Mouse (Mus musculus): ENCODE measurements around the gene Olfr796. TPM values are rescaled to one million over a fixed set of nuclear protein-coding genes. Genes with fewer than 3 reads are reported as not detected.

The Olfr796 gene
- total and polyA plus RNA-seq, 3 experiments, result not detected

- no peak within 1 kb of the TSS for H3K9ac ChIP-seq (ENCODE audit: insufficient read depth, low read depth)
- H3K9me3 ChIP-seq (replicated peaks; ENCODE audit: low read length), result no peaks in the 10 kb centered on the region
- dilution Hi-C loops (cut with MboI; ENCODE audit: extremely low pct_ligation_motif_present, extremely low pct_unique_long_range_greater_than_20kb, low sequenced_read_pairs), result no loop called here
- no peaks in the 10 kb centered on the region for H3K79me2 ChIP-seq (replicated peaks; ENCODE audit: control insufficient read depth, extremely low read depth, insufficient read depth, poor library complexity, severe bottlenecking)
- no peaks in the 10 kb centered on the region for H3K36me3 ChIP-seq (replicated peaks in 1 of 2; ENCODE audit: control insufficient read depth in 1 of 2, insufficient read depth in 1 of 2, low read length in 1 of 2)
- H3K27ac ChIP-seq (ENCODE audit: insufficient read depth, low read depth), result no peak within 1 kb of the TSS
- no peaks in the 10 kb centered on the region for H3K27me3 ChIP-seq (replicated peaks)
- no peaks in the 10 kb centered on the region for H3K4me1 ChIP-seq (ENCODE audit: control insufficient read depth in 1 of 2, insufficient read depth in 2 of 2)
- H3K4me3 ChIP-seq (replicated peaks in 1 of 3; ENCODE audit: low read depth in 2 of 3, low read length in 2 of 3, poor library complexity in 1 of 3), result no peak within 1 kb of the TSS
- DNase-seq (ENCODE audit: extremely low read depth), result no peak
- in situ Hi-C loops (cut with MboI; ENCODE audit: low pct_ligation_motif_present, low pct_unique_long_range_greater_than_20kb, low sequenced_read_pairs), result no loop called here
- TF ChIP-seq ZKSCAN1 (IDR thresholded peaks at IDR 0.05; ENCODE audit: borderline replicate concordance, low read depth, low read length) (no peak), USF2 (conservative IDR thresholded peaks at IDR 0.05; ENCODE audit: low read depth, low read length) (no peak), ZNF384 (IDR thresholded peaks at IDR 0.05; ENCODE audit: low read depth, low read length) (no peak), PAX5 (IDR thresholded peaks at IDR 0.05; ENCODE audit: low read length) (no peak), ELF1 (IDR thresholded peaks at IDR 0.05; ENCODE audit: low read depth, low read length) (no peak), MAX (IDR thresholded peaks at IDR 0.05; ENCODE audit: low read length) (no peak), HCFC1 (IDR thresholded peaks at IDR 0.05; ENCODE audit: low read depth, low read length) (no peak), RAD21 (IDR thresholded peaks at IDR 0.05; ENCODE audit: low read depth, low read length) (no peak), CHD2 (IDR thresholded peaks at IDR 0.05; ENCODE audit: low read length) (no peak), CTCF (conservative IDR thresholded peaks at IDR 0.05 in 1 of 2, IDR thresholded peaks at IDR 0.05 in 1 of 2; ENCODE audit: low read depth in 2 of 2, low read length in 2 of 2) (no peak), USF1 (IDR thresholded peaks at IDR 0.05; ENCODE audit: low read depth, low read length) (no peak)
- no peak within 1 kb of the TSS for H3K4me2 ChIP-seq (ENCODE audit: insufficient read depth, low read depth, poor library complexity, severe bottlenecking)
Observed at GRCm38 (mm10) chr10:129637184-129637583, 24.8 kb upstream of the Olfr796 start, which contains the start of gene Olfr799. TSS of gene Olfr799 (plus strand) at chr10:129637484.

- no peak within 1 kb of the TSS for H3K4me2 ChIP-seq (ENCODE audit: insufficient read depth, low read depth, poor library complexity, severe bottlenecking)
- no peak within 1 kb of the TSS for H3K27ac ChIP-seq (ENCODE audit: insufficient read depth, low read depth)
- H3K4me3 ChIP-seq (replicated peaks in 1 of 3; ENCODE audit: low read depth in 2 of 3, low read length in 2 of 3, poor library complexity in 1 of 3), result no peak within 1 kb of the TSS
- in situ Hi-C loops (cut with MboI; ENCODE audit: low pct_ligation_motif_present, low pct_unique_long_range_greater_than_20kb, low sequenced_read_pairs), result no loop called here
- DNase-seq (ENCODE audit: extremely low read depth), result no peak
- no peaks in the 10 kb centered on the region for H3K79me2 ChIP-seq (replicated peaks; ENCODE audit: control insufficient read depth, extremely low read depth, insufficient read depth, poor library complexity, severe bottlenecking)
- H3K27me3 ChIP-seq (replicated peaks), result no peaks in the 10 kb centered on the region
- TF ChIP-seq MAX (IDR thresholded peaks at IDR 0.05; ENCODE audit: low read length) (no peak), IRF4 (IDR thresholded peaks at IDR 0.05; ENCODE audit: low read depth, low read length) (no peak)
- no peaks in the 10 kb centered on the region for H3K9me3 ChIP-seq (replicated peaks; ENCODE audit: low read length)
- dilution Hi-C loops (cut with MboI; ENCODE audit: extremely low pct_ligation_motif_present, extremely low pct_unique_long_range_greater_than_20kb, low sequenced_read_pairs), result no loop called here
- no peaks in the 10 kb centered on the region for H3K36me3 ChIP-seq (replicated peaks in 1 of 2; ENCODE audit: control insufficient read depth in 1 of 2, insufficient read depth in 1 of 2, low read length in 1 of 2)
- H3K4me1 ChIP-seq (ENCODE audit: control insufficient read depth in 1 of 2, insufficient read depth in 2 of 2), result no peaks in the 10 kb centered on the region
- no peak within 1 kb of the TSS for H3K9ac ChIP-seq (ENCODE audit: insufficient read depth, low read depth)
Observed at GRCm38 (mm10) chr10:129627834-129628233, 15.5 kb upstream of the Olfr796 start, which contains the start of gene Olfr798. TSS of gene Olfr798 (minus strand) at chr10:129627934.

GRCm38 (mm10) chr10:129623251-129623650 lies 10.9 kb upstream of the Olfr796 start:
- Histone ChIP-seq H3K4me2 (ENCODE audit: insufficient read depth, low read depth, poor library complexity, severe bottlenecking) (no peak overlapping the region), H3K36me3 (replicated peaks in 1 of 2; ENCODE audit: control insufficient read depth in 1 of 2, insufficient read depth in 1 of 2, low read length in 1 of 2) (no peaks in the 10 kb centered on the region), H3K79me2 (replicated peaks; ENCODE audit: control insufficient read depth, extremely low read depth, insufficient read depth, poor library complexity, severe bottlenecking) (no peaks in the 10 kb centered on the region), H3K27ac (ENCODE audit: insufficient read depth, low read depth) (no peak overlapping the region), H3K9ac (ENCODE audit: insufficient read depth, low read depth) (no peak overlapping the region), H3K4me1 (ENCODE audit: control insufficient read depth in 1 of 2, insufficient read depth in 2 of 2) (no peaks in the 10 kb centered on the region), H3K4me3 (replicated peaks in 1 of 3; ENCODE audit: low read depth in 2 of 3, low read length in 2 of 3, poor library complexity in 1 of 3) (no peak overlapping the region), H3K27me3 (replicated peaks) (no peaks in the 10 kb centered on the region), H3K9me3 (replicated peaks; ENCODE audit: low read length) (no peaks in the 10 kb centered on the region)
- TF ChIP-seq CTCF (conservative IDR thresholded peaks at IDR 0.05 in 1 of 2, IDR thresholded peaks at IDR 0.05 in 1 of 2; ENCODE audit: low read depth in 2 of 2, low read length in 2 of 2), result no peak
- no peak for TF ChIP-seq HCFC1 (IDR thresholded peaks at IDR 0.05; ENCODE audit: low read depth, low read length)
- no peak for TF ChIP-seq POLR2AphosphoS2 (IDR thresholded peaks at IDR 0.05; ENCODE audit: low read depth, low read length)
- TF ChIP-seq MXI1 (IDR thresholded peaks at IDR 0.05; ENCODE audit: low read depth, low read length), result no peak
- TF ChIP-seq GABPA (IDR thresholded peaks at IDR 0.05; ENCODE audit: insufficient replicate concordance, low read depth, low read length), result no peak
- no peak for TF ChIP-seq TBP (conservative IDR thresholded peaks at IDR 0.05; ENCODE audit: low read depth, low read length)
- no peak for TF ChIP-seq ELF1 (IDR thresholded peaks at IDR 0.05; ENCODE audit: low read depth, low read length)
- no peak for TF ChIP-seq ETS1 (conservative IDR thresholded peaks at IDR 0.05; ENCODE audit: low read depth, low read length)
- no peak for TF ChIP-seq RCOR1 (conservative IDR thresholded peaks at IDR 0.05; ENCODE audit: low read depth, low read length)
- no peak for TF ChIP-seq SMC3 (IDR thresholded peaks at IDR 0.05; ENCODE audit: low read depth, low read length)
- no peak for TF ChIP-seq BHLHE40 (IDR thresholded peaks at IDR 0.05; ENCODE audit: low read depth, low read length)
- no peak for TF ChIP-seq ZKSCAN1 (IDR thresholded peaks at IDR 0.05; ENCODE audit: borderline replicate concordance, low read depth, low read length)
- TF ChIP-seq ZC3H11A (IDR thresholded peaks at IDR 0.05; ENCODE audit: low read depth, low read length), result no peak
- no peak for TF ChIP-seq NELFE (IDR thresholded peaks at IDR 0.05; ENCODE audit: low read depth, low read length)
- no peak for TF ChIP-seq ZNF384 (IDR thresholded peaks at IDR 0.05; ENCODE audit: low read depth, low read length)
- TF ChIP-seq MEF2A (IDR thresholded peaks at IDR 0.05; ENCODE audit: borderline replicate concordance, low read depth, low read length), result no peak
- TF ChIP-seq USF2 (conservative IDR thresholded peaks at IDR 0.05; ENCODE audit: low read depth, low read length), result no peak
- no peak for TF ChIP-seq UBTF (IDR thresholded peaks at IDR 0.05; ENCODE audit: low read depth, low read length)
- DNase-seq (ENCODE audit: extremely low read depth), result no peak
- dilution Hi-C loops (cut with MboI; ENCODE audit: extremely low pct_ligation_motif_present, extremely low pct_unique_long_range_greater_than_20kb, low sequenced_read_pairs) (no loop called here), in situ Hi-C loops (cut with MboI; ENCODE audit: low pct_ligation_motif_present, low pct_unique_long_range_greater_than_20kb, low sequenced_read_pairs) (no loop called here)

All from CH12.LX (cell line).